Mouse (Mus musculus) testis, adult 2 months (tissue): ENCODE results near the gene Gramd4. TPM values are rescaled to one million over a fixed set of nuclear protein-coding genes. Genes with fewer than 3 reads are reported as not detected.

Experiments
- H3K27ac ChIP-seq: fragments of 200-500 bp; 2 replicates; pipeline ENCODE4 v1.5.1; 2012; ENCODE audit warnings: low read depth, low read length; ENCODE audit not compliant: control insufficient read depth, insufficient read depth
- H3K27me3 ChIP-seq: fragments of 200-500 bp; 2 replicates; pipeline ENCODE4 v1.6.1; 2012; ENCODE audit warnings: mild to moderate bottlenecking, low read length, moderate library complexity; ENCODE audit not compliant: control insufficient read depth, insufficient read depth
- H3K36me3 ChIP-seq: fragments of 200-500 bp; 2 replicates; pipeline ENCODE4 v1.6.1; 2012; ENCODE audit warnings: mild to moderate bottlenecking, low read length; ENCODE audit not compliant: control insufficient read depth, insufficient read depth
- H3K4me1 ChIP-seq: fragments of 200-500 bp; 2 replicates; pipeline ENCODE4 v1.6.1; 2012; ENCODE audit warnings: low read length; ENCODE audit not compliant: control insufficient read depth, insufficient read depth
- H3K4me3 ChIP-seq: fragments of 200-500 bp; 2 replicates; pipeline ENCODE4 v1.5.1; 2012; ENCODE audit warnings: low read depth, mild to moderate bottlenecking, low read length, moderate library complexity, mixed read lengths; ENCODE audit not compliant: control insufficient read depth
- CTCF ChIP-seq: fragments of 200-500 bp; IDR thresholded peaks from 2 replicates; pipeline ENCODE4 v1.5.1; 2012; ENCODE audit warnings: low read depth, mild to moderate bottlenecking, inconsistent platforms, low read length, moderate library complexity; ENCODE audit not compliant: control insufficient read depth, insufficient read depth, insufficient replicate concordance
- POLR2A ChIP-seq: fragments of 200-500 bp; IDR thresholded peaks from 2 replicates; pipeline ENCODE4 v1.6.1; 2012; ENCODE audit warnings: low read depth, mild to moderate bottlenecking, inconsistent platforms, low read length, moderate library complexity; ENCODE audit not compliant: control insufficient read depth
- polyA plus RNA-seq: library from polyadenylated mRNA; depleted of rRNA; stranded (reverse); fragments of >200 nt; gene quantifications from 2 replicates; pipeline ENCODE4 v1.2.3, GENCODE M21; 2012

Gramd4 gene
- polyA plus RNA-seq, 1 experiment = 1.6 TPM

GRCm38 (mm10) chr15:86112707-86113341 lies 55.3 kb downstream of the Gramd4 start:
- H3K27me3 ChIP-seq = no peaks in the 10 kb centered on the region
- no peak overlapping the region for H3K4me3 ChIP-seq
- no peaks in the 10 kb centered on the region for H3K36me3 ChIP-seq
- no peaks in the 10 kb centered on the region for H3K4me1 ChIP-seq
- H3K27ac ChIP-seq = no peak overlapping the region
- TF ChIP-seq CTCF (no peak), POLR2A (no peak)

GRCm38 (mm10) chr15:86113342-86113710 lies 55.8 kb downstream of the Gramd4 start:
- Histone ChIP-seq H3K4me1 (no peaks in the 10 kb centered on the region), H3K27ac (no peak overlapping the region), H3K36me3 (no peaks in the 10 kb centered on the region), H3K27me3 (no peaks in the 10 kb centered on the region), H3K4me3 (no peak overlapping the region)
- TF ChIP-seq CTCF (no peak), POLR2A (no peak)

GRCm38 (mm10) chr15:86116421-86116820 lies 58.9 kb downstream of the Gramd4 start:
- Histone ChIP-seq H3K36me3 (no peaks in the 10 kb centered on the region), H3K4me1 (no peaks in the 10 kb centered on the region), H3K27ac (no peak overlapping the region), H3K4me3 (no peak overlapping the region), H3K27me3 (no peaks in the 10 kb centered on the region)
- TF ChIP-seq CTCF = no peak
- TF ChIP-seq POLR2A = no peak

GRCm38 (mm10) chr15:86117115-86118100 lies 59.9 kb downstream of the Gramd4 start:
- no peaks in the 10 kb centered on the region for H3K27me3 ChIP-seq
- no peak overlapping the region for H3K4me3 ChIP-seq
- no peaks in the 10 kb centered on the region for H3K36me3 ChIP-seq
- no peaks in the 10 kb centered on the region for H3K4me1 ChIP-seq
- H3K27ac ChIP-seq = no peak overlapping the region
- TF ChIP-seq POLR2A (no peak), CTCF (no peak)

- TF ChIP-seq POLR2A = no peak
- no peak for TF ChIP-seq CTCF
- no peak overlapping the region for H3K27ac ChIP-seq
- H3K4me1 ChIP-seq = no peaks in the 10 kb centered on the region
- H3K36me3 ChIP-seq = no peaks in the 10 kb centered on the region
- H3K4me3 ChIP-seq = no peak overlapping the region
- H3K27me3 ChIP-seq = no peaks in the 10 kb centered on the region
These were observed 61.7 kb downstream of the Gramd4 start for GRCm38 (mm10) chr15:86119186-86119585.

GRCm38 (mm10) chr15:86122261-86122949 lies 64.9 kb downstream of the Gramd4 start:
- TF ChIP-seq POLR2A (no peak), CTCF (no peak)
- Histone ChIP-seq H3K4me3 (no peak overlapping the region), H3K27ac (no peak overlapping the region), H3K27me3 (no peaks in the 10 kb centered on the region), H3K4me1 (no peaks in the 10 kb centered on the region), H3K36me3 (no peaks in the 10 kb centered on the region)

- no peaks in the 10 kb centered on the region for H3K27me3 ChIP-seq
- no peaks in the 10 kb centered on the region for H3K4me1 ChIP-seq
- H3K4me3 ChIP-seq = no peak overlapping the region
- H3K36me3 ChIP-seq = no peaks in the 10 kb centered on the region
- TF ChIP-seq CTCF = no peak
- TF ChIP-seq POLR2A = no peak
- no peak overlapping the region for H3K27ac ChIP-seq
These were observed 65.9 kb downstream of the Gramd4 start for GRCm38 (mm10) chr15:86123409-86123808.
